Mouse (Mus musculus): ENCODE data around the gene Dgke.
A peak's percentile ranks its signal among the peaks of the same experiment; 100 is the strongest.
"Not testable (repeated sequence)": the region's sequence is repeated elsewhere in the genome, so short reads cannot be mapped to it uniquely, and the experiment has no call there.

The Dgke gene

DNA sequence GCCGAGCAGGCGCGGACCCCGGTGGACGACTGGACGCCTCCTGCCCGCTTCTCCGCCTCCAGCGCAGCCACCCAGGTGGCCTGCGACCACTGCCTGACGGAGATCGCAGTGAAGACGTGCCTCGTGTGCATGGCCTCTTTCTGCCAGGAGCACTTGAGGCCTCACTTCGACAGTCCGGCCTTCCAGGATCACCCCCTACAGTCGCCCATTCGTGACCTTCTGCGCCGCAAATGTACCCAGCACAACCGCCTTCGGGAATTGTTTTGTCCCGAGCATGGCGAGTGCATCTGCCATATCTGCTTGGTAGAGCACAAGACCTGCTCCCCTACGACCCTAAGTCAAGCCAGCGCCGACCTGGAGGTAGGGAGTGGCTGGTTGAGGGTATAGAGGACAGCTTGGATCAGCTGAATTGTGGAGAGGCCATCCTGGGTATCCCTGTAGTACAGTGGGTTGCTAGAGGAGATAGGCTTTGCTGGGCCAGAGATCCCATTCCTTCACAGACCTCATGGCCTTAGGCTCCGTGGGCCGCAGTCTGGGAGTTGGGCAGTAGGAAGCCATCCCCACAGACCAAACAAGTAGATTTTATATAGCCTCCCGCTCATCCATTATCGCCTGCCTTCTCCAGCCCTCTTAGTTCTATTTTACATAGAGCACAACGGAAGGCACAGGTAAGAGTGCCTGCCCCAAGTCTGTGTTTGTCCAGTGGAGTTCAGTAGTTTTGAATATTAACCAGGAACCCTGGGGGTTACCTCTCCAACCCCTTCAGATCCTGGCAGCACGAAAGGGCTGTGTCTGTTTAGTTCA, 66.7 kb downstream of the Dgke start:
- peak; percentile 54 for DNase-seq

DNA sequence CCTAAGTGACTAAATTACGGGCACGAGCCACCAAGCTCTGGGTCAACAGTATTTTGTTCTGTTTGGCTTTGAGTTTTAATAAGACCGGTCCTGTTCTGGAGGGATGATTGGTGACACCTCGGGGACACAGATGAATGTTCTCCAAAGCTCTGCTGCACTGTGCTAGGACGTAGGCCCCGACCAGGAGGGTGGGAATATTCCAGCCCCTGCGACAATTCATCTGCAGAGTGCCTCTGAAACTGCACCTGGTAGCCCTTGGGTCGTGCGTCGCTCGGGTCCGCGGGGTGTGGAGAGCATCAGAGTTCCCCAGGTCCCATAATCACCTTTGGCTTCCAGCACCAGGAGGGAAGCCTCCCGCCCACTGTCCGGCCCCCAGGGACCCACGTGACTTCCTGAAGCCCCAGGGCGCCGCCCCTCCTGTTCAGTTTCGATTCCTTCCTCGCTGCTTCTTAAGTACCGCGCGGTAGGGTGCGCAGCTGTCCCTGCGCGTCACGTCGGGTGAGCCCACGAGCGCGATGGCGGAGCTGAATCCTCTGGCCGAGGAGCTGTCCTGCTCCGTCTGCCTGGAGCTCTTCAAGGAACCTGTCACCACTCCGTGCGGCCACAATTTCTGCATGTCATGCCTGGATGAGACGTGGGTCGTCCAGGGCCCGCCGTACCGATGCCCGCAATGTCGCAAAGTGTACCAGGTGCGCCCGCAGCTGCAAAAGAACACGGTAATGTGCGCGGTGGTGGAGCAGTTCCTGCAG, 67.5 kb downstream of the Dgke start, which contains the start of gene Trim25:
TSS of gene Trim25 (plus strand) at position 403 of the 749 bp plus-strand sequence.
- peak; percentile 96 for DNase-seq

DNA sequence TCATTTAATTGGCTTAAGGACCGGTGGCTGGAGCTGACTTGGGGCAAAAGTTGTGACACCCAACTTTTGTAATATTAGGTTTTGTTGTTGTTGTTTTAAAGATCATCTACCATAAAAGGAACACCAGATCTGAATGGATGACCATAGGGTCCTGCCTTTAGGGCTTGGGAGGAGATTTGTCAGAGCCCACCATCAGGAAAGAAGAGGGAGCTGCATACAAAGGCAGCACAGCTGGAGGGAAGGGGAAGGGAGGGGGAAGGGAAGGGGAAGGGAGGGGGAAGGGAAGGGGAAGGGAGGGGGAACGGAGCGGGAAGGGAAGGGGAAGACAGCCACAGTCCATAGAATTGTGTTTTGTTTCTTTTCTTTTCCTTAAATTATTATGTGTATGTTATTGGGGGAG, 68.2 kb downstream of the Dgke start:
- no peak for DNase-seq

DNA sequence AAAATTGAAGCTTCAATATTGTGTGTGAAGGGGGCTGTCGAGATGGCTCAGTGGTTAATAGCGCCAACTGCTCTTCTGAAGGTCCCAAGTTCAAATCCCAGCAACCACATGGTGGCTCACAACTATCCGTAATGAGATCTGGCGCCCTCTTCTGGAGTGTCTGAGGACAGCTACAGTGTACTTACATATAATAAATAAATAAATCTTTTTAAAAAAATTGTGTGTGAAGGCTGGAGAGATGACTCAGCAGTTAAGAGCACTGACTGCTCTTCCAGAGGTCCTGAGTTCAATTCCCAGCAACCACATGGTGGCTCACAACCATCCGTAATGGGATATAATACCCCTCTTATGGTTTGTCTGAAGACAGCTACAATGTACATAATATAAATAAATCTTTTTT, 69.3 kb downstream of the Dgke start:
- DNase-seq, result not testable (repeated sequence)

DNA sequence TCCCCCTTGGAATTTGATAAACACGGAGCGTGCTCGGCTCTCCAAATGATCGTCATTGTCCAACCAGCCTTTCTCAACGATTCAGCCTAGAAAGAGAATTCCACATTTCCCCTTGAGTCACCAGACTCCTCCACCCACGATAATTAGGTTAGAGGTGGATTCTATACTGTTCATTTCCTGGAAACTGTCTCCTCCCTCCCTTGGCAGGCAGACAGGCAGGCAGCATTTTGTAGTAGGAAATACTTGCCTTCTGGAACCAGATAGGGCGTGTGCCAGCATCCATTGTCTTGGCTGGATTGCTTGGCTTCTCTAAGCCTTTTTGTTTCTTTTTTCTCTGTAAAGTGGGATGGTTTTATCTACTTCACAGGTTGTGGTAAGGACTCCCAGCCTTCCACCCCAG, 70.2 kb downstream of the Dgke start:
- no peak for DNase-seq

DNA sequence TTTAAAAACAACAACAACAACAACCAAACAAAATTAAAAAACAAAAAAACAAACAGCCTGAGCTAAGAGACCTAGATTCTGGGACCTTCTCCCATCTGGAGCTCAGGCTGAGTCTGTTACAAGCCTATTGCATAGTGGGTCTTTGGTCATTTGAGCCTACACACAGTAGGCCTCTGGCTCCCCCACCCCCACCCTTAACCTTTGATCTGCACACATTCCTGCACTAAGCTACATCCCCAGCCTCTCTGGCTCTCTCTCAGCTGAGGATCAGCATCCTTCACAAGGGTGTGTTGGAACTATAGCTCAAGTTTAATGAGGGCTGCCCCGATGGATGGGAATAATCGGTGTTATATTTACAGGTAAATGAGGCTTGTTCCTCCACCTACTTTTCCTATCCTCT, 71.0 kb downstream of the Dgke start:
- DNase-seq, result no peak

DNA sequence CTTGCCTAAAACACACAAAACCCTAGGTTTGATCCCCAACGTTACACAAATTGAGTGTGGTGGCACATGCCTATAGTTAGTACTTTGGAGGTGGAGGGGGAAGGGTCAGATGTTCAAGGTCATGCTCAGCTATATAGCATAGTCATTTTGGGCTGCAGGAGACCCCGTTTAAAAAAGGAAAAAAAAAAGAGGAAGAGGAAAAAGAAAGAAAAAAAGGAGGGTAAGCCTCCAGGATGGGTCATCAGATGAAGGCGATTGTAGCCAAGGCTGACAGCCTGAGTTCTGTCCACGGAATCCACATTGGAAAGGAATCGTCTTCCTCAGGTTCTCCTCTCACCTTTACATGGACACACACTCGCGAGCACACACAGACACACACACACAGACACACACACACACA, 72.2 kb downstream of the Dgke start:
- no peak for DNase-seq

DNA sequence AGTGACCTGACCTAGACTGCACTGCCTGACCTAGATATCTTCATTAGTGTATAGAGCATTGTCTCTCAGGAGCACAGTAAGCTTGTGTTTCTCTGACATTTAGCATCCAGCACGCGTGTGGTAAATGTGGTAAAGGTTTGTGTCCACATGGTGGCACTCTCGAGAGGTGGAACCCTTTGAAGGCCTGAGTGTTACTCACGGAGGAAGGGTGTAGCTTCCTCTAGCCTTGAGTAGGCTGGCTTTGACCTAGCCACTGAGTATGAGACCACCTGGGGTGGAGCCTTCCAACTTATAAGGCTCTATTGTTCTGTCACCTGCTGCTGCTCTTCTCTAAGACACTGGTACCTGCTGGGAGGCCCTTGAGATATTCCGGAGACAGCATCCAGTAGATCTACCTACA, 73.0 kb downstream of the Dgke start:
- DNase-seq, result peak; percentile 78

DNA sequence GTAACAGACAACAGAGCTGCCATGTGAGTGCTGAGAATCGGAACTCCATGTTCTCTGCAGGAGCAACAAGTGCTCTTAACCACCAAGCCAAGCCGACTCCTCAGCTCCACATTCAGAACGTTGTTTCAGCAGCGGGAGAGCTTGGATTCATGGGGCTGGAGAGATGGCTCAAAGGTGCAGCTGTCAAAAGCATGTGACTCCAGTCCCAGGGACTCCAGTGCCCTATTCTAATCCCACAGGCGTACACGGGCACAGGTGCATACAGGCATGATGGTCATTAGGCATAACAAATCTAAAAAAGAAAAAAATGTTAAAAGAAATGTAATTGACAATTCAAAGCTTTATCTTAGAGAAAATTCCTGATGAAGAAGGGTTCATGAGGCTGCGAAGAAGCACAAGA, 73.5 kb downstream of the Dgke start:
- no peak for DNase-seq

DNA sequence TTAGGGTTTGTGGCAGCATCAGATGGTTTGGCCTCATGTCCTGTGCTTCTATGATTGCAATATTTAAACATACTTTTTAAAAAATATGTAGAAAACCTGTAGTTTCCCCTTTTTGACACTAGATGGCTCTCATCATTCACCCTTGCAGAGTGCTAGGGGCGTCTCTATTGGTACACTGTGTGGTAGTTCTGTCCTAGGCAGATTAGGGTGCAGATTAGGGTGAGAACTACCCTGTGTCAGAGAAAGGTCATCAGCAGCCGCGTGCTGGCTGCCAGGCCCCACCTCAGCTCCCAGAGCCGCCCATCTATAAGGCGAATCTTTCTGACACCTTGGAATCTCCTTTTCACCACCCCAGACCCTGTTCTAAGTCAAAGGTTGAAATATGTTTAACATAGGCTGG, 77.1 kb downstream of the Dgke start:
- no peak for DNase-seq

DNA sequence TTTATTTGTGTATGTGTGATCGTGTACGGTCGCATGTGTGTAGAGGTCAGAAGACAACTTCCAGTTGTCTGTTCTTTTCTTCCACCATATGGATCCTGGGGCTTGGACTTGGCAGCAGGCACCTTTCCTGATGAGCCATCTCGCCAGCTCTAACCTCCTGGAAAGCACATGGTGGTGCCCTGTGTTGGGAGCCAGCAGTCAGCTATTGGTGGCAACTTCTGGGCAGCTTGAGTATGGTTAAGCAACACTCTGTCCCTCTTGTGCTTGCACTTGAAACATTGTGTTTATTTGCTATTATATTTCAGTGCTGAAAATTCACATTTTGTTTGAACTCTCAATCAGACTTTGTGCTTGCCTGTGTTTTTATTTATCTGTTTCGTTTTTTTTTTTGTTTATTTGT, 77.7 kb downstream of the Dgke start:
- DNase-seq, result no peak

DNA sequence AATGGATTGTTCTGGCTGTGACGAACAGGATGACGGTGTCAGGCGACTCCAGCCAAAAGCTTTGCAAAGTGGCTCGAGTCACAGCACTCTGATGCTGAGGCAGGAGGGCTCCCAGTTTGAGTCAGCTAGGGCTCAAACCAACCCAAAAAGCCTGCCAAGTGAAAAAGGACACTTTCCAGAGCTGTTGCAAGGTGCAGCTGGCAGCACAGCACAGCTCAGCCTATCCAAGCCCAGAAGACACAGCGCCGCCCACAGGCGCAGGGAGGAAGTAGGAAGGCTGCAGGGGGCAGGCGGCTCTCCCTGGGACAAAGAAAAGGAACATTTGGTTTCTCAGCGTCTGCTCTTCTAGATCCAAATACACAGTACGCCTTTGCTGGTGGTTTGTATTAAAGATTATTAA, 80.0 kb downstream of the Dgke start:
- DNase-seq, result no peak
